Mouse (Mus musculus) gastrocnemius, postnatal 25 days (tissue): Measurements from ENCODE around the gene Osr1. TPM values are rescaled to one million over a fixed set of nuclear protein-coding genes. Genes with fewer than 3 reads are reported as not detected.

Experiments used
- DNase-seq: peaks from one replicate; pipeline ENCODE4 v3.0.0; 2022
- total RNA-seq, 2 experiments: library from RNA; stranded (reverse); gene quantifications; 1 replicate in 1 of 2; 2 replicates in 1 of 2; pipeline ENCODE4 v1.2.3; 2021

The Osr1 gene
- total RNA-seq, 2 experiments from 2014 or later: 2.7 to 2.9 TPM

GRCm38 (mm10) chr12:9585085-9585453 lies 15.2 kb downstream of the Osr1 start:
- DNase-seq: no peak

GRCm38 (mm10) chr12:9587732-9588131 lies 17.8 kb downstream of the Osr1 start:
- DNase-seq: no peak

GRCm38 (mm10) chr12:9589561-9590134 lies 19.7 kb downstream of the Osr1 start:
- no peak for DNase-seq

GRCm38 (mm10) chr12:9591141-9591540 lies 21.2 kb downstream of the Osr1 start:
- no peak for DNase-seq

- DNase-seq: no peak
Measured at GRCm38 (mm10) chr12:9598219-9598618, 28.3 kb downstream of the Osr1 start.
